Mouse (Mus musculus) limb, embryonic 13.5 days (tissue): ENCODE data around the gene Vps53. TPM values are rescaled to one million over a fixed set of nuclear protein-coding genes. Genes with fewer than 3 reads are reported as not detected.
A peak's percentile ranks its signal among the peaks of the same experiment; 100 is the strongest.

Experiments
- ATAC-seq: fragments of 200-750 bp; cut with Nextera tagmentation; 2 replicates; pipeline ENCODE4 v1.8.0; 2017; ENCODE audit warnings: low read depth, moderate number of reproducible peaks, moderate TSS enrichment; ENCODE audit not compliant: low FRiP score
- H3K27ac ChIP-seq: fragments of 300-500 bp; sonication (generic); 2 replicates; pipeline ENCODE4 v1.5.1; 2015; ENCODE audit warnings: inconsistent platforms, mild to moderate bottlenecking, moderate library complexity
- H3K27me3 ChIP-seq: fragments of 300-500 bp; sonication (generic); 2 replicates; pipeline ENCODE4 v1.6.1; 2015; ENCODE audit warnings: mild to moderate bottlenecking, inconsistent platforms
- H3K36me3 ChIP-seq: fragments of 300-500 bp; sonication (generic); 2 replicates; pipeline ENCODE4 v1.6.1; 2015; ENCODE audit warnings: inconsistent platforms, mild to moderate bottlenecking, moderate library complexity
- H3K4me1 ChIP-seq: fragments of 300-500 bp; sonication (generic); 2 replicates; pipeline ENCODE4 v1.6.1; 2015; ENCODE audit warnings: inconsistent platforms
- H3K4me2 ChIP-seq: fragments of 300-500 bp; sonication (generic); replicated peaks from 2 replicates; pipeline ENCODE4 v1.6.1; 2015; ENCODE audit warnings: inconsistent platforms, mild to moderate bottlenecking, moderate library complexity
- H3K4me3 ChIP-seq: fragments of 300-500 bp; sonication (generic); 2 replicates; pipeline ENCODE4 v1.5.1; 2015; ENCODE audit warnings: moderate library complexity, mild to moderate bottlenecking, inconsistent platforms
- H3K9ac ChIP-seq: fragments of 300-500 bp; sonication (generic); 2 replicates; pipeline ENCODE4 v1.6.1; 2015; ENCODE audit warnings: mild to moderate bottlenecking, inconsistent platforms
- H3K9me3 ChIP-seq: fragments of 300-500 bp; sonication (generic); 2 replicates; pipeline ENCODE4 v1.6.1; 2016; ENCODE audit warnings: inconsistent platforms
- WGBS: fragments of 180-500 bp; shearing (Covaris S2); methylation state at CpG from one replicate; pipeline ENCODE4 v1.1.7; 2015; 5-methylcytosine and 5-hydroxymethylcytosine counted together
- polyA plus RNA-seq: library from polyadenylated mRNA; unstranded; fragments of >200 nt; fragmentation: Nextera tagmentation; extraction: Ambion mirVana; gene quantifications from 2 replicates; pipeline ENCODE4 v1.2.1, GENCODE M21; 2015

Gene Vps53
- polyA plus RNA-seq, 1 experiment from 2014 or later, result 37.5 TPM

- Histone ChIP-seq H3K36me3 (peaks cover 7% of the 10 kb centered on the region), H3K4me2 (no peak overlapping the region), H3K9ac (no peak overlapping the region), H3K27me3 (no peaks in the 10 kb centered on the region), H3K4me3 (no peak overlapping the region), H3K27ac (no peak overlapping the region), H3K9me3 (no peaks in the 10 kb centered on the region), H3K4me1 (peaks cover 6% of the 10 kb centered on the region)
- ATAC-seq, result no peak
- 59% methylated on average over 9 of the region's 9 CpGs for WGBS
Measured at GRCm38 (mm10) chr11:76065521-76066095, 113.8 kb downstream of the Vps53 start.

- 82% methylated on average over 7 of the region's 7 CpGs for WGBS
- H3K9me3 ChIP-seq, result no peaks in the 10 kb centered on the region
- no peak for ATAC-seq
- no peak overlapping the region for H3K4me2 ChIP-seq
- H3K27me3 ChIP-seq, result no peaks in the 10 kb centered on the region
- no peak overlapping the region for H3K9ac ChIP-seq
- peaks cover 18% of the 10 kb centered on the region for H3K4me1 ChIP-seq
- H3K27ac ChIP-seq, result no peak overlapping the region
- H3K36me3 ChIP-seq, result peaks cover 7% of the 10 kb centered on the region
- H3K4me3 ChIP-seq, result no peak overlapping the region
Measured at GRCm38 (mm10) chr11:76064411-76064810, 115.0 kb downstream of the Vps53 start.

DNA sequence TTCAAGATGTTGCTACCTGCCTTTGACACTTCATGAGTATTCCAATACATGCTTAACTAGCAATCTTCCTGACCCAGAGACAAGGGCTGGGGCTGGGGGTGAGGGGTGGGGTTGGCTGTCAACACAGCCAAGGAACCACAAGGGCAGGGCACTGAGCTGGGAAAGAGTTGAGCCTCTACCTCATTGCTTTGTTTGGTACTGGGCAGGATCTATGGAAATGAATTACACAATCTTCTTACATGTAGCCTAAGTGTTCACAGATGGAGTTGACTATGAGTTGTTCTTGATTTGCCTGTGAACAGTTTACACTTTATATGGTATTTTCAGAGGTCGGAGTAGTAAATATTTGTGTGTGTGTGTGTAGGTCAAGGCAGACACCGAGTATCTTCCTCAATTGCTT is 118.5 kb downstream of the Vps53 start:
- Histone ChIP-seq H3K9ac (no peak overlapping the region), H3K4me3 (no peak overlapping the region), H3K27ac (no peak overlapping the region; the same call in 1 of the 2 replicates), H3K27me3 (no peaks in the 10 kb centered on the region), H3K4me1 (peaks cover 21% of the 10 kb centered on the region), H3K4me2 (no peak overlapping the region), H3K9me3 (no peaks in the 10 kb centered on the region), H3K36me3 (peaks cover 8% of the 10 kb centered on the region)
- no peak for ATAC-seq
- WGBS, result 91% methylated on average over 2 of the region's 2 CpGs

GRCm38 (mm10) chr11:76059971-76060370 is 119.5 kb downstream of the Vps53 start:
- 40% methylated on average over 7 of the region's 7 CpGs for WGBS
- Histone ChIP-seq H3K4me3 (no peak overlapping the region), H3K9ac (no peak overlapping the region), H3K27me3 (no peaks in the 10 kb centered on the region), H3K9me3 (no peaks in the 10 kb centered on the region), H3K27ac (peak overlapping the region; percentile 39; the same call in 1 of the 2 replicates), H3K4me1 (peaks cover 20% of the 10 kb centered on the region), H3K36me3 (peaks cover 11% of the 10 kb centered on the region), H3K4me2 (0 out of 2 replicates have a peak overlapping the region, but pooled peaks have one; percentile 4)
- ATAC-seq, result no peak

DNA sequence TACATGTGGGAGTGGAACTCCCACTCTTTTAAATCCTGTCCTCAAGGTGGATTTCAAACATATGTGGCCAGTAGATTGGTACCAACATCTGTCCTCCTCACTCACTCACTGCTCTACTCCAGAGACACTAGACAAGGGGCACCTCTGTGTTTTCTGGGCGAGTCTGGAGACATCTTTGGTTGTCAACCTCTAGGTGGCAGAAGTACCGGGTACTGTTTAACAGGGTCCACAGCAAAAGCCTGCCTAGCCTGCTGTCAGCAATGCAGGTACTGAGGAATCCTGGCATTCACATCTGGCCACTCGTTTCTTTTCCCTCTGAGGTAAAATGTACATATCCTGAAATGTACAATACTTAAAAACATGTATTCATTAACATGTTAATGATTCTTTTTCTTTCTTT is 123.0 kb downstream of the Vps53 start:
- Histone ChIP-seq H3K4me2 (no peak overlapping the region), H3K36me3 (peaks cover 4% of the 10 kb centered on the region; the same call in 1 of the 2 replicates), H3K9ac (no peak overlapping the region), H3K27me3 (no peaks in the 10 kb centered on the region), H3K27ac (no peak overlapping the region), H3K4me1 (peaks cover 28% of the 10 kb centered on the region), H3K9me3 (no peaks in the 10 kb centered on the region), H3K4me3 (no peak overlapping the region)
- ATAC-seq, result no peak
- WGBS, result 25% methylated on average over 3 of the region's 3 CpGs

GRCm38 (mm10) chr11:76052496-76052895 is 127.0 kb downstream of the Vps53 start:
- WGBS, result 88% methylated on average over 5 of the region's 5 CpGs
- ATAC-seq, result no peak
- H3K4me2 ChIP-seq, result no peak overlapping the region

DNA sequence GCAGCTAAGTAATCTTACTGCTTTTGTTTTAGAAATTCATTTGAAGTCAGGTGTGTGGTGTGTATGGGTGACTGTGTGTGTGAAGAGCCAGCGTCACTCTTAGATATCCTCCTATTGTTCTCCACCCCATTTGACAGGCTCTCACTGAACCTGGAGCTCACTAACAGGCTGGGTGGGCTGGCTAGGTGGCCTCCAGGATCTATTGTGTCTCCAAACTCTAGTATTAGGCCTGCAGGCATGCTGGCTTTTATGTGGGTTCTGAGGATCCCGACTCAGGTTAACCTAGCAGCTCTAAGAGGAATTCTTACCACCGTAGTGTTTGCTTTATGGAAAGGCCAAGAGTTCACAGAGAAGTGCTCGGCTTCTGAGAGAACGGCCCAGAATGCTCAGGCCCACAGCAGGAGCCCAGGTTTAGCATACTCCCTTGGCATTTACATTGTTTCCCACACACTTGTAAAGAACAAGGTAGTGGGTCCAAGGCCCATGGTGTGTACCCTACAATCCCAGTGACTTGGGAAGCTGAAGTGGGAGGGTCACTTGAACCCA is 128.4 kb downstream of the Vps53 start:
- Histone ChIP-seq H3K27me3 (no peaks in the 10 kb centered on the region), H3K4me2 (no peak overlapping the region), H3K9me3 (no peaks in the 10 kb centered on the region), H3K9ac (no peak overlapping the region), H3K27ac (no peak overlapping the region; the same call in 1 of the 2 replicates), H3K4me3 (no peak overlapping the region), H3K4me1 (peaks cover 18% of the 10 kb centered on the region), H3K36me3 (peaks cover 21% of the 10 kb centered on the region)
- WGBS, result 35% methylated on average over 5 of the region's 5 CpGs
- no peak for ATAC-seq

More at GRCm38 (mm10) chr11:76052496-76052895, 127.0 kb downstream of the Vps53 start:
- Histone ChIP-seq H3K9me3 (no peaks in the 10 kb centered on the region), H3K27ac (no peak overlapping the region), H3K4me1 (peaks cover 18% of the 10 kb centered on the region), H3K4me3 (no peak overlapping the region), H3K27me3 (no peaks in the 10 kb centered on the region), H3K9ac (no peak overlapping the region), H3K36me3 (peaks cover 8% of the 10 kb centered on the region; the same call in 1 of the 2 replicates)

- Histone ChIP-seq H3K9me3 (no peaks in the 10 kb centered on the region), H3K36me3 (peaks cover 22% of the 10 kb centered on the region), H3K4me1 (peaks cover 18% of the 10 kb centered on the region), H3K9ac (no peak overlapping the region), H3K4me2 (no peak overlapping the region), H3K27me3 (no peaks in the 10 kb centered on the region), H3K4me3 (no peak overlapping the region), H3K27ac (no peak overlapping the region)
- WGBS, result 40% methylated on average over 3 of the region's 3 CpGs
- ATAC-seq, result no peak
Measured at GRCm38 (mm10) chr11:76050509-76050908, 128.9 kb downstream of the Vps53 start.

DNA sequence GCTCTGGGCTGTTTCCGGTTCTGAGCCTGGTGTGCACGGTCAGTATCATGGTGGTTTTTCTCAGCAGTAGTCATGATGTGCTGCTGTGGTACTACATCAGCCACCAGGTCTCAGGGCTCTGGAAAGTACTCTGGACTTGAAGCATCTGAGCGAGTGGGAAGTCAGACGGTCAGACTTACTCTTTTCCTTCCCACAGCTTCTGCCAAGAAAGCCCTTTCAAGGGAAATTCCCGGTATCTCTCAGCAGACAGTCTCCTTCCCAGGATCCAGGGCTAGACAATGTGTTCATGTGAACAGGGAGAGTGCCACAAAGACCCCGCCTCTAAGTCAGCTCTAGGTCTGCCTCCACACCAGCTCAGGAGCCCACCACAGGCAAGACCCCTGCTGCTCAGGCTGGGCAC is 134.1 kb downstream of the Vps53 start:
- no peaks in the 10 kb centered on the region for H3K9me3 ChIP-seq
- H3K9ac ChIP-seq, result no peak overlapping the region
- H3K27me3 ChIP-seq, result no peaks in the 10 kb centered on the region
- no peak overlapping the region for H3K4me2 ChIP-seq
- H3K27ac ChIP-seq, result no peak overlapping the region
- H3K4me1 ChIP-seq, result peaks cover 31% of the 10 kb centered on the region
- 92% methylated on average over 6 of the region's 6 CpGs for WGBS
- H3K4me3 ChIP-seq, result no peak overlapping the region
- ATAC-seq, result no peak
- H3K36me3 ChIP-seq, result peaks cover 31% of the 10 kb centered on the region

DNA sequence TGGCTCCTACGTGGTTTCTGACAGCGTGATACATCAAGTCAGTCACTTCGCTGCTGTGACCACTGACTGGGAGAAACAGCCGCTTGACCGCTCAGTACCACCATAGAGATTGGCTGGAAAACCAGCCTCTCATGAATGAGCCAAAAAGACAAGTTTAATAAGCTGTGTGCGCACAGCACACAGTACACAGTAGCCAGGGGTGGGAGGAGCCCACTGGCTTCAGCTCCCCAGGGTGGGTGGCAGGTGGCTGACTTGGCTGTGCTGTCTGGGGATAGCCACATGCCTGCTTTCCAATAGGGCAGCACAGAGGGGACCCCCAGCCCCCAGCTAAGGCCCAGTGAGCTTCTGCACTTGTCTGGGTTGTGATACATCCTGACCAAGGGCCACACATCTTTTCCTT is 135.0 kb downstream of the Vps53 start:
- Histone ChIP-seq H3K4me2 (no peak overlapping the region), H3K9me3 (no peaks in the 10 kb centered on the region), H3K9ac (no peak overlapping the region), H3K36me3 (peaks cover 31% of the 10 kb centered on the region), H3K4me3 (no peak overlapping the region), H3K27me3 (no peaks in the 10 kb centered on the region), H3K4me1 (peaks cover 31% of the 10 kb centered on the region), H3K27ac (no peak overlapping the region)
- ATAC-seq, result no peak; the same call in 1 of the 2 replicates
- WGBS, result 77% methylated on average over 6 of the region's 6 CpGs

DNA sequence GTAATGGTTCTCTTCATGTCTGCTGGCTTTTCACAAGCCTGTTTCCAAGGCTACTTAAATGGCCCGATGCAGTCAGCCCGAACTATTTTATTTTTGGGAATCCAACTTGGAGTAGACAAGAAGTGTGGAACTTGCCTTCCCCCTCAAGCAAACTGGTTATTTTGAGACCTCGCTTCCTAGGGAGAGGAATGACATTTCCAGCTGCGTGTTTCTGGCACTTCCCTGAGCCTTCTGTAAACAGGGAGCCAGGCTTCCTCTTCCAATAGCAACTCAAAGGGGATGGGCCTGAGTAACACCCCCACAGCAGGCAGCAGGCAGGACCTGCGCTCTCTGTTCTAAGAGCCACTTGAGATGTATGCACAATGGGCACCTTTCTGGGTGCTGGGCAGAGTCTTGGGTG is 136.6 kb downstream of the Vps53 start:
- Histone ChIP-seq H3K9ac (no peak overlapping the region), H3K36me3 (peaks cover 27% of the 10 kb centered on the region), H3K4me1 (peaks cover 31% of the 10 kb centered on the region), H3K9me3 (no peaks in the 10 kb centered on the region), H3K4me2 (no peak overlapping the region), H3K27me3 (no peaks in the 10 kb centered on the region), H3K4me3 (no peak overlapping the region), H3K27ac (0 out of 2 replicates have a peak overlapping the region, but pooled peaks have one; percentile 71)
- 24% methylated on average over 5 of the region's 5 CpGs for WGBS
- ATAC-seq, result no peak

GRCm38 (mm10) chr11:76042041-76042638 is 137.3 kb downstream of the Vps53 start:
- ATAC-seq, result no peak
- Histone ChIP-seq H3K4me3 (no peak overlapping the region), H3K4me2 (no peak overlapping the region), H3K36me3 (peaks cover 25% of the 10 kb centered on the region), H3K4me1 (peaks cover 31% of the 10 kb centered on the region), H3K9me3 (no peaks in the 10 kb centered on the region), H3K27me3 (no peaks in the 10 kb centered on the region), H3K27ac (peak overlapping the region; percentile 71), H3K9ac (no peak overlapping the region)
- 51% methylated on average over 10 of the region's 10 CpGs for WGBS
